Mouse (Mus musculus) bone marrow, adult 2 months (tissue): ENCODE results near the gene Tmem108. TPM values are rescaled to one million over a fixed set of nuclear protein-coding genes. Genes with fewer than 3 reads are reported as not detected.
A peak's percentile ranks its signal among the peaks of the same experiment; 100 is the strongest.

Experiments used
- H3K27ac ChIP-seq: fragments of 200-500 bp; 2 replicates; pipeline ENCODE4 v1.5.1; 2012; ENCODE audit warnings: low read depth, mild to moderate bottlenecking, control low read depth, inconsistent platforms, low read length; ENCODE audit not compliant: control insufficient read depth, poor library complexity, insufficient read depth
- H3K4me1 ChIP-seq: fragments of 200-500 bp; 2 replicates; pipeline ENCODE4 v1.6.1; 2011; ENCODE audit warnings: low read length; ENCODE audit not compliant: control insufficient read depth, insufficient read depth
- H3K4me3 ChIP-seq: fragments of 200-500 bp; replicated peaks from 2 replicates; pipeline ENCODE3; 2011; ENCODE audit warnings: mild to moderate bottlenecking, low read depth, low read length, control low read depth; ENCODE audit not compliant: control insufficient read depth
- CTCF ChIP-seq: fragments of 200-500 bp; IDR thresholded peaks from 2 replicates; pipeline ENCODE4 v1.5.1; 2011; ENCODE audit warnings: low read length, control low read depth; ENCODE audit not compliant: control insufficient read depth, insufficient read depth
- POLR2A ChIP-seq: fragments of 200-500 bp; IDR thresholded peaks from 2 replicates; pipeline ENCODE4 v1.6.1; 2011; ENCODE audit warnings: low read depth, mild to moderate bottlenecking, control low read depth, low read length, borderline replicate concordance; ENCODE audit not compliant: control insufficient read depth
- WGBS: fragments of 180-500 bp; shearing (Covaris S2); methylation state at CpG from one replicate; pipeline ENCODE4 v1.1.7; 2018; 5-methylcytosine and 5-hydroxymethylcytosine counted together
- polyA plus RNA-seq: library from polyadenylated mRNA; stranded (reverse); fragments of >200 nt; gene quantifications from 2 replicates; pipeline ENCODE4 v1.2.4, GENCODE M21; 2011; ENCODE audit warnings: low replicate concordance; ENCODE audit not compliant: missing spikeins, insufficient read depth, insufficient read length

Gene Tmem108
- polyA plus RNA-seq, 1 experiment = 3.3 TPM

DNA sequence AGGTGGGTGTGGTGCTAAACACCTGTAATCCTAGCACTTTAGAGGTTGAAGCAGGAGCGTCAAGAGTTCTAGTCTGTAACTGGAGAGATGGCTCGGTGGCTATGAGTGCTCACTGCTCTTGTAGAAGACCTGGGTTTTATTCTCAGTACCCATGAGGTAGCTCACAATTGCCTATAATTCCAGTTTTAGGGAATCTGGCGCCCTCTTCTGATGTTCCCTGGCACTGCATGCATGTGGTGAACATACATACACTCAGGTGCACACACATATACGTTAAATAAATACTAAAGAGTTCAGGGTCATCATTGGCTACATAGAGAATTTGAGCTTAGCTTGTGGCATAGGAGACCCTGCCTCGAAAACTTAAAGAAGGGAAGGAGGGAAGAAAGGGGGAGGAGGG, 317.0 kb downstream of the Tmem108 start:
- Histone ChIP-seq H3K4me1 (peaks cover 2% of the 10 kb centered on the region), H3K27ac (no peak overlapping the region), H3K4me3 (no peak overlapping the region)
- TF ChIP-seq POLR2A (no peak), CTCF (no peak)
- WGBS = 79% methylated on average over 5 of the region's 5 CpGs

DNA sequence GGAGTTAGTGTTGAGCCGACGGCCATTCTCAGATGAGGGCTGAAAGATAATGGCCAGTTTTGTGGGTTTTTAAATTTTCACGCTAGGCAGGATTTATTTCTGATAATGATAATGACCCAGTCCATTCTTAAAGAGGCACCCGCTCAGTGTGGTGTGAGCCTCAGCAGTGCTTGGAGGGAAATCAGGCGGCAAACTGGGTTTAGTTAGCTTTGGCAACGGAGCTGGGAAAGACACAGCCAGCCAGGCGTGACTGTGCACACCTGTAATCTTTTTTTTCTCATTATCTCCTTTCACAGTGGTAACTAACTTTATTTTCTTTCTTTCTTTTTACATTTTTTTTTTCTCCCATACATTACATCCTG, 317.8 kb downstream of the Tmem108 start:
- no peak overlapping the region for H3K4me3 ChIP-seq
- WGBS = 83% methylated on average over 7 of the region's 7 CpGs
- TF ChIP-seq POLR2A (no peak), CTCF (no peak)
- no peak overlapping the region for H3K27ac ChIP-seq
- H3K4me1 ChIP-seq = peaks cover 2% of the 10 kb centered on the region

DNA sequence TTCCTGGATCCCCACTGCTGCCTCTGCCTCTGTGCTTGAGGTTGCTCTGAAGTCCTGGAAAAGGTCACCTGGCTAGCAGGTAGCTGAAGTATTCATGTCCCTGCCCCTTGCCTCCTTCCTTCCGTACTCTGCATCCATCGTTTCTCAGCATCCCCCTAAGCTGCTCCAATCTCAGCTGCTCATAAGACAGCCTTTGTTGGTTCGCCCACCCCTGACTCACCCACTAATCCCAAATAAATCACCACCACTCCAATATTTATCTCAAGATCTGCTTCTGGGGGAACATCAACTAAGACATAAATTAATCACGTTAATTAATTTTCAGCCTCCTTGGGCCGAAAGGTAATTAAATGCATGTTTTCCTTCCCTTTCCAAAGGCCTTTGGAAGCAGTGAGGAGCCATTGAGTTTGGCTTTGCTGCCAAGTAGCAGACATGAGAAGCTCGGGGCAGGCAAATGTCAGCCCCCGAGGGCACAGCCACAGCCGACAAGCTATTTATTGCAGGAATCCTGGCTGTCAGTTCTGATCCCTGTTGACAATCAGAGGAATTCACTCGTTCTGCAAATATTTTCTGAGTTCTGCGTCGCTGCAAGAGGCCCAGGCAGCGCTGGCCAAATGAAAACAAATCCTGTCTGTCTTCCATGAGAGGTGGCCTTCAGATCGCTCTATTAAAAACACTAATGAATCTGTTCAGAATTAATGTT, 318.4 kb downstream of the Tmem108 start:
- no peaks in the 10 kb centered on the region; the same call in none of the 2 replicates for H3K4me1 ChIP-seq
- WGBS = 85% methylated on average over 13 of the region's 13 CpGs
- TF ChIP-seq CTCF (no peak), POLR2A (no peak)
- H3K27ac ChIP-seq = no peak overlapping the region
- no peak overlapping the region for H3K4me3 ChIP-seq

DNA sequence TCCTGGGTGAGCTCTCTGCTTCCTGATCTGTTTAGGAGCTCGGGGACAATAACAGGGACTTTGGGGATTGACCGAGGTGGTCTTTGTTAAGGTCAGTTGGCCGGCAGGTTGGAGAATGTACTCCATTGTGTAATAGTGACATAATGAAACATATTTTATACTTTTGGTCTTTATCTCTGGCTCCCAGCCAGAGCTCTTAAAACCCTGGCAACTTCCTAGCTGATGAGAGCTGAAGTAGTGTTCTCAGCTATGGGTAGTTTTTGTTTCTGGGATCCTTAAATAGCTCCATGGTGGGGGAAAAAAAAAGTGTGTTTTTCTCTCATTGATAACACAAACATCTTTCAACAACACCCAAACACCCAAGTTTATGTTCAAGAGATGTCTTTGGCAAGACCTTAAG, 321.0 kb downstream of the Tmem108 start:
- no peak for TF ChIP-seq CTCF
- TF ChIP-seq POLR2A = no peak
- H3K4me1 ChIP-seq = no peaks in the 10 kb centered on the region; the same call in none of the 2 replicates
- WGBS = 51% methylated on average over 3 of the region's 3 CpGs
- H3K27ac ChIP-seq = no peak overlapping the region
- no peak overlapping the region for H3K4me3 ChIP-seq

DNA sequence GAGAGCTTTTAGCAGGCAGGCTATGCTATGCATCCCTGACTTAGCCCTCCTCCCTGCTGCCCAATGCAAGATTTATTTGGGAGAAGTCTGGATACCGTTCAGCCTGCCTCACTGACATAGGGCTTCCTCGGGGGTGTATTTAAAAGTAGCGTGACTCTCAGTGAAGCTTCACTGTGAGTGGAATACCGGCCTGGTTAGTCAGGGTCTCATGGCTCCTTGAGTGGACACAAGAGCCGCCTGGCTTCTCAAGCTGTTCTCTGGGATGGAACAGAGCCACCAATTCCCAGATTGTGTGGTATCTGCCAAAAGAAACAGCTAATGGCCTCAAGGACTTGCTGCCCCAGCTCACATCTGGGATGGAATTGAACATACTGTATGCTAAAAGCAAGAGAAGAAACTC, 324.5 kb downstream of the Tmem108 start:
- peaks cover 2% of the 10 kb centered on the region for H3K4me1 ChIP-seq
- WGBS = 81% methylated on average over 5 of the region's 5 CpGs
- TF ChIP-seq POLR2A = no peak
- H3K27ac ChIP-seq = no peak overlapping the region
- no peak overlapping the region for H3K4me3 ChIP-seq

DNA sequence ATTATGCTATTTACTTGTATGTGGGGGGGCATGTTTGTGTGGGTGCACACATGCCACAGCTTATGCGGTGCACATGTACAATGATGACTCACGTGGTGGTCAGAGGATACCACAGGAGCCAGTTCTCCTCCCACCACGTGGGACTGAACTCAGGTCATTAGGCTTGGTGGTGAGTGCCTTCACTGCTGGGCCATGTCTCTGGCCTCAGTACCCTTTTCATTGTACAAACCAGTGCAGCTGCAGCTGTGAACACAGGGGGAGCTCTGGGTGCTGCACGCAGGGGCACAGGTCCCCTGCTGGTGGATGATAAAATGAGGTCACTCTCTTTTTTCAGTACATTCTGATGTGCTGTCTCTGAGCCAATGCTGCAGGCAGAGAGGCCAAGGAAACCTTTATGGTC, 327.5 kb downstream of the Tmem108 start:
- Histone ChIP-seq H3K27ac (no peak overlapping the region), H3K4me3 (no peak overlapping the region), H3K4me1 (peaks cover 2% of the 10 kb centered on the region; the same call in 1 of the 2 replicates)
- 7% methylated on average over 4 of the region's 4 CpGs for WGBS
- TF ChIP-seq CTCF (peak; percentile 78), POLR2A (no peak)

Other genes with a start within 250 kb of the Tmem108 start
- 0.72 and 8.1 TPM in 2 replicates for gene Nphp3, start 240.7 kb upstream of the Tmem108 start, polyA plus RNA-seq